Mouse (Mus musculus): ENCODE data around the gene Cox4i2.

- no peak for TF ChIP-seq CTCF (IDR thresholded peaks at IDR 0.05; ENCODE audit: low read depth, low read length)
- no peak for TF ChIP-seq POLR2A (IDR thresholded peaks at IDR 0.05; ENCODE audit: insufficient read depth, low read length)
- TF ChIP-seq EP300 (IDR thresholded peaks at IDR 0.05; ENCODE audit: insufficient read depth, low read depth, low read length): no peak
Observed at GRCm38 (mm10) chr2:152799954-152800761, 46.2 kb downstream of the Cox4i2 start.
